Comparison of ENCODE assay signal across 22 mouse cellular contexts in the genomic region with DNA sequence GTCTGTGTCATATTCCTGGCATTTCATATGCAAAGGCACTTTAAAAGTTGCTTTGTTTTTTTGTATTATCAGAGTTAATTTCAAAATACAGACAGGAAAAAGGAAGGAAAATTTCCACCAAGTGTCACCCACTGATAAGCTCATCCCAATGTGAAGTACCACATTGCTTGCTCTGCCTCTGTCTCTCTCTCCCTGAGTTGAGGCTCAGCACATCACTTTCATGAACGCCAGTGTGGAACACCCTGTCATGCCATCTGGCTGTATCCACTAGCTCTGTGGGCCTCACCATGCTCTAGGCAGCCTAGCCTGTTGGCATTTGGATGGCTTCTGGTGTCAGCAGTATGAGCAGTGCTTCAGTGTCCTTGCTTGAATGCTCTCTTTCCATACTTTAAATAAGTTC.
DNase-seq lines count a peak whose midpoint lies in the region; ATAC-seq and TF ChIP-seq lines count a peak whose summit lies in the region.
"Had no signal": no experiment of that assay in that cellular context is flagged by ENCODE, and none has a peak within 500 bp of the region (broad histone marks: within the 10 kb centered on the region; RNA-seq: fewer than 3 reads in every experiment).

No protein-coding gene starts in this region.

- no peak overlapping the region for H3K27ac ChIP-seq in liver, adult 2 months (replicated peaks; ENCODE audit: insufficient read depth, low read depth, low read length)
- no peak overlapping the region for H3K27ac ChIP-seq in liver, embryonic 12.5 days
- H3K27ac ChIP-seq: embryonic facial prominence, embryonic 13.5 days; limb, embryonic 15.5 days; neural tube, embryonic 15.5 days; stomach, embryonic 15.5 days had no signal

- H3K36me3 ChIP-seq in liver, adult 2 months (ENCODE audit: control insufficient read depth, insufficient read depth, low read length) = no peaks in the 10 kb centered on the region
- no peaks in the 10 kb centered on the region for H3K36me3 ChIP-seq in liver, embryonic 12.5 days
- H3K36me3 ChIP-seq: embryonic facial prominence, embryonic 13.5 days; G1E; limb, embryonic 15.5 days; neural tube, embryonic 15.5 days; stomach, embryonic 15.5 days had no signal

- 56% methylated on average over 1 of the region's 1 CpGs for WGBS in liver, adult 2 months
- WGBS in liver, embryonic 12.5 days (ENCODE audit: insufficient replicate concordance) = 22% methylated on average over 1 of the region's 1 CpGs

- ATAC-seq in liver, embryonic 12.5 days = no peak
- peak; percentile 66 for ATAC-seq in common myeloid progenitor, adult 5-6 weeks (replicated peaks; ENCODE audit: low read depth, poor library complexity, severe bottlenecking)
- ATAC-seq: hindbrain, embryonic 16.5 days; midbrain, embryonic 16.5 days had no signal

- H3K4me3 ChIP-seq in liver, adult 2 months (ENCODE audit: insufficient read depth, low read depth, low read length) = no peak overlapping the region
- no peak overlapping the region for H3K4me3 ChIP-seq in liver, embryonic 12.5 days
- H3K4me3 ChIP-seq: embryonic facial prominence, embryonic 13.5 days; limb, embryonic 15.5 days; neural tube, embryonic 15.5 days; stomach, embryonic 15.5 days had no signal

- TF ChIP-seq CTCF in liver, adult 2 months (IDR thresholded peaks at IDR 0.05; ENCODE audit: low read depth, low read length) = no peak

- H3K9me3 ChIP-seq in liver, embryonic 12.5 days (replicated peaks) = no peaks in the 10 kb centered on the region
- H3K9me3 ChIP-seq: embryonic facial prominence, embryonic 13.5 days; G1E; limb, embryonic 15.5 days; neural tube, embryonic 15.5 days; stomach, embryonic 15.5 days had no signal

- peak; percentile 28 to 50 for DNase-seq in cerebellum, adult 18-20 months
- DNase-seq in cerebellum, postnatal 4 days (ENCODE audit: low spot score in 2 of 2) = no peak
- DNase-seq in heart, adult 11 months = peak; percentile 75
- DNase-seq in heart, postnatal 4 days = no peak
- peak; percentile 11 for DNase-seq in liver, adult 2 months (ENCODE audit: extremely low read depth, low read depth, low spot score)
- no peak for DNase-seq in urinary bladder, adult 2 months (ENCODE audit: low spot score)
- DNase-seq: gastrocnemius, postnatal 10 days; heart, adult 18-20 months; kidney, adult 11 months; kidney, postnatal 10 days; lung, adult 2 months; right cerebral cortex, postnatal 14 days; thymus, adult 18-20 months had no signal

- no peaks in the 10 kb centered on the region for H3K79me2 ChIP-seq in liver, adult 2 months (ENCODE audit: control insufficient read depth, insufficient read depth, low read length)

- no peak overlapping the region for H3K9ac ChIP-seq in liver, adult 2 months (ENCODE audit: low read depth, low read length)
- H3K9ac ChIP-seq in liver, embryonic 12.5 days = no peak overlapping the region
- H3K9ac ChIP-seq: embryonic facial prominence, embryonic 13.5 days; limb, embryonic 15.5 days; neural tube, embryonic 15.5 days; stomach, embryonic 15.5 days had no signal

- peaks cover 10% of the 10 kb centered on the region for H3K4me1 ChIP-seq in liver, adult 2 months (ENCODE audit: control insufficient read depth, insufficient read depth, low read length)
- H3K4me1 ChIP-seq in liver, embryonic 12.5 days = peaks cover 32% of the 10 kb centered on the region

- TF ChIP-seq POLR2A in liver, adult 2 months (IDR thresholded peaks at IDR 0.05; ENCODE audit: extremely low read depth, insufficient read depth, low read length) = no peak

- no peaks in the 10 kb centered on the region for H3K27me3 ChIP-seq in liver, adult 2 months (ENCODE audit: control insufficient read depth, insufficient read depth, low read length)
- no peaks in the 10 kb centered on the region for H3K27me3 ChIP-seq in liver, embryonic 12.5 days (replicated peaks)
- H3K27me3 ChIP-seq: embryonic facial prominence, embryonic 13.5 days; limb, embryonic 15.5 days; neural tube, embryonic 15.5 days; stomach, embryonic 15.5 days had no signal

- no peak overlapping the region for H3K4me2 ChIP-seq in liver, embryonic 12.5 days
- H3K4me2 ChIP-seq: embryonic facial prominence, embryonic 13.5 days; limb, embryonic 15.5 days; neural tube, embryonic 15.5 days; stomach, embryonic 15.5 days had no signal

Comparison
In these comparisons a context has a peak if more than half of its experiments do, and no peak if none do; other contexts are left out.
1. DNase-seq: peak in cerebellum, adult 18-20 months (2 of 2), heart, adult 11 months (single experiment) and liver, adult 2 months (single experiment); none in cerebellum, postnatal 4 days (0 of 2), heart, postnatal 4 days (single experiment) and urinary bladder, adult 2 months (single experiment).